Mouse (Mus musculus) cortical plate, adult 2 months (tissue): ENCODE results near the gene Sec1.

Source experiments
- CTCF ChIP-seq: fragments of 200-500 bp; IDR thresholded peaks from 2 replicates; pipeline ENCODE4 v1.5.1; 2011; ENCODE audit warnings: mild to moderate bottlenecking, control low read depth, low read length; ENCODE audit not compliant: insufficient read depth; ENCODE audit errors: extremely low read depth
- POLR2A ChIP-seq: fragments of 200-500 bp; IDR thresholded peaks from 2 replicates; pipeline ENCODE4 v1.6.1; 2011; ENCODE audit warnings: mild to moderate bottlenecking, low read length, control low read depth; ENCODE audit not compliant: insufficient read depth; ENCODE audit errors: extremely low read depth

GRCm38 (mm10) chr7:45639561-45640027 is 54.6 kb downstream of the Sec1 start, which contains the start of gene Mamstr:
- TF ChIP-seq CTCF (no peak), POLR2A (no peak)
